Mouse (Mus musculus): Measurements from ENCODE around the gene Timp4.
"Not testable (repeated sequence)": the region's sequence is repeated elsewhere in the genome, so short reads cannot be mapped to it uniquely, and the experiment has no call there.

Timp4 gene

GRCm38 (mm10) chr6:115255171-115255570, 3.2 kb upstream of the Timp4 start:
- DNase-seq (ENCODE audit: low spot score in 2 of 2): no peak

GRCm38 (mm10) chr6:115251531-115251985, 447 bp downstream of the Timp4 start:
- DNase-seq (ENCODE audit: low spot score in 2 of 2): peak; percentile 67 to 73

- DNase-seq (ENCODE audit: low spot score in 2 of 2): no peak
Observed at GRCm38 (mm10) chr6:115245500-115246058, 6.4 kb downstream of the Timp4 start.

- DNase-seq (ENCODE audit: low spot score in 2 of 2): no peak
Observed at GRCm38 (mm10) chr6:115244222-115244621, 7.8 kb downstream of the Timp4 start.

- DNase-seq (ENCODE audit: low spot score in 2 of 2): no peak
Observed at GRCm38 (mm10) chr6:115241939-115242338, 10.1 kb downstream of the Timp4 start.

- DNase-seq (ENCODE audit: low spot score in 2 of 2): no peak
Observed at GRCm38 (mm10) chr6:115241131-115241699, 10.8 kb downstream of the Timp4 start.

- DNase-seq (ENCODE audit: low spot score in 2 of 2): not testable (repeated sequence)
Observed at GRCm38 (mm10) chr6:115240431-115240830, 11.6 kb downstream of the Timp4 start.

- DNase-seq (ENCODE audit: low spot score in 2 of 2): peak; percentile 44 to 65
Observed at GRCm38 (mm10) chr6:115239335-115239734, 12.7 kb downstream of the Timp4 start.

- no peak for DNase-seq (ENCODE audit: low spot score in 2 of 2)
Observed at GRCm38 (mm10) chr6:115238031-115239027, 13.7 kb downstream of the Timp4 start.

GRCm38 (mm10) chr6:115232562-115232961, 19.4 kb downstream of the Timp4 start:
- DNase-seq (ENCODE audit: low spot score in 2 of 2): no peak

- no peak for DNase-seq (ENCODE audit: low spot score in 2 of 2)
Observed at GRCm38 (mm10) chr6:115231836-115232235, 20.2 kb downstream of the Timp4 start.

GRCm38 (mm10) chr6:115230557-115230956, 21.4 kb downstream of the Timp4 start:
- DNase-seq (ENCODE audit: low spot score in 2 of 2): no peak

GRCm38 (mm10) chr6:115227529-115227928, 24.5 kb downstream of the Timp4 start:
- DNase-seq (ENCODE audit: low spot score in 2 of 2): peak; percentile 87 to 90

GRCm38 (mm10) chr6:115227043-115227442, 25.0 kb downstream of the Timp4 start, which contains the start of gene Gm17482:
Gene Gm17482, plus strand, starts transcription at chr6:115227343.
- DNase-seq (ENCODE audit: low spot score in 2 of 2): no peak

GRCm38 (mm10) chr6:115225519-115225918, 26.5 kb downstream of the Timp4 start:
- DNase-seq (ENCODE audit: low spot score in 2 of 2): peak; percentile 52 to 57

GRCm38 (mm10) chr6:115221215-115221641, 30.8 kb downstream of the Timp4 start:
- DNase-seq (ENCODE audit: low spot score in 2 of 2): peak; percentile 56 to 57

- no peak for DNase-seq (ENCODE audit: low spot score in 2 of 2)
Observed at GRCm38 (mm10) chr6:115213129-115213528, 38.9 kb downstream of the Timp4 start.

GRCm38 (mm10) chr6:115212132-115212903, 39.7 kb downstream of the Timp4 start:
- DNase-seq (ENCODE audit: low spot score in 2 of 2): no peak

- no peak for DNase-seq (ENCODE audit: low spot score in 2 of 2)
Observed at GRCm38 (mm10) chr6:115210820-115211219, 41.2 kb downstream of the Timp4 start.

- no peak for DNase-seq (ENCODE audit: low spot score in 2 of 2)
Observed at GRCm38 (mm10) chr6:115210187-115210586, 41.8 kb downstream of the Timp4 start.

GRCm38 (mm10) chr6:115203029-115203428, 49.0 kb downstream of the Timp4 start:
- DNase-seq (ENCODE audit: low spot score in 2 of 2): no peak
